Mouse (Mus musculus): ENCODE results near the gene Fau.
A peak's percentile ranks its signal among the peaks of the same experiment; 100 is the strongest.

The Fau gene

GRCm38 (mm10) chr19:6061641-6062302 is 4.1 kb downstream of the Fau start:
- no peak for TF ChIP-seq GATA4 (IDR thresholded peaks at IDR 0.05; ENCODE audit: insufficient replicate concordance, low read length)

- no peak for TF ChIP-seq GATA4 (IDR thresholded peaks at IDR 0.05; ENCODE audit: insufficient replicate concordance, low read length)
Measured at GRCm38 (mm10) chr19:6062418-6062817, 4.8 kb downstream of the Fau start.

GRCm38 (mm10) chr19:6063081-6063480 is 5.4 kb downstream of the Fau start:
- no peak for TF ChIP-seq GATA4 (IDR thresholded peaks at IDR 0.05; ENCODE audit: insufficient replicate concordance, low read length)

GRCm38 (mm10) chr19:6066571-6066970 is 8.9 kb downstream of the Fau start:
- no peak for TF ChIP-seq GATA4 (IDR thresholded peaks at IDR 0.05; ENCODE audit: insufficient replicate concordance, low read length)

GRCm38 (mm10) chr19:6067011-6067723 is 9.5 kb downstream of the Fau start:
- no peak for TF ChIP-seq GATA4 (IDR thresholded peaks at IDR 0.05; ENCODE audit: insufficient replicate concordance, low read length)

GRCm38 (mm10) chr19:6067724-6068415 is 10.2 kb downstream of the Fau start, which contains the start of gene Tm7sf2:
Tm7sf2 (minus strand) TSS chr19:6068373.
- no peak for TF ChIP-seq GATA4 (IDR thresholded peaks at IDR 0.05; ENCODE audit: insufficient replicate concordance, low read length)

GRCm38 (mm10) chr19:6068951-6069350 is 11.3 kb downstream of the Fau start:
- no peak for TF ChIP-seq GATA4 (IDR thresholded peaks at IDR 0.05; ENCODE audit: insufficient replicate concordance, low read length)

GRCm38 (mm10) chr19:6069851-6070250 is 12.2 kb downstream of the Fau start:
- no peak for TF ChIP-seq GATA4 (IDR thresholded peaks at IDR 0.05; ENCODE audit: insufficient replicate concordance, low read length)

GRCm38 (mm10) chr19:6070571-6071250 is 13.1 kb downstream of the Fau start:
- TF ChIP-seq GATA4 (IDR thresholded peaks at IDR 0.05; ENCODE audit: insufficient replicate concordance, low read length), result no peak

GRCm38 (mm10) chr19:6071261-6071660 is 13.6 kb downstream of the Fau start:
- TF ChIP-seq GATA4 (IDR thresholded peaks at IDR 0.05; ENCODE audit: insufficient replicate concordance, low read length), result no peak

GRCm38 (mm10) chr19:6073889-6074288 is 16.2 kb downstream of the Fau start:
- TF ChIP-seq GATA4 (IDR thresholded peaks at IDR 0.05; ENCODE audit: insufficient replicate concordance, low read length), result no peak

- TF ChIP-seq GATA4 (IDR thresholded peaks at IDR 0.05; ENCODE audit: insufficient replicate concordance, low read length), result peak; percentile 4; the same call in 1 of the 2 replicates
Measured at GRCm38 (mm10) chr19:6076564-6077393, 19.1 kb downstream of the Fau start, which contains the start of gene Vps51. Vps51 (minus strand) TSS chr19:6077231.

- no peak for TF ChIP-seq GATA4 (IDR thresholded peaks at IDR 0.05; ENCODE audit: insufficient replicate concordance, low read length)
Measured at GRCm38 (mm10) chr19:6079983-6080480, 22.4 kb downstream of the Fau start, which contains the start of gene Tmem262. Tmem262 (plus strand) TSS chr19:6080033.

- no peak for TF ChIP-seq GATA4 (IDR thresholded peaks at IDR 0.05; ENCODE audit: insufficient replicate concordance, low read length)
Measured at GRCm38 (mm10) chr19:6082156-6082555, 24.5 kb downstream of the Fau start, which contains the start of gene Gm28374. Gm28374 (minus strand) TSS chr19:6082256.

Data from liver, adult (tissue).